Mouse (Mus musculus) ZHBTc4 (cell line): Measurements from ENCODE around the gene Gm20826.
"Not testable (repeated sequence)": the region's sequence is repeated elsewhere in the genome, so short reads cannot be mapped to it uniquely, and the experiment has no call there.

Source experiments
- DNase-seq: peaks from one replicate; pipeline ENCODE4 v3.0.0-alpha.2; 2011; ENCODE audit warnings: low read depth, low spot score

Gene Gm20826

GRCm38 (mm10) chrY:7638389-7638788 lies at the start of gene Gm20826:
Gm20826 (minus strand) TSS chrY:7638489.
- not testable (repeated sequence) for DNase-seq
